Mouse (Mus musculus) urinary bladder, adult 18-20 months (tissue): ENCODE results near the gene Tlr12.
"Not testable (repeated sequence)": the region's sequence is repeated elsewhere in the genome, so short reads cannot be mapped to it uniquely, and the experiment has no call there.

Experiments used
- DNase-seq, 2 experiments: peaks; one replicate each; pipeline ENCODE4 v3.0.0; 2022; ENCODE audit warnings: low spot score in 2 of 2, mixed read lengths in 2 of 2

Tlr12 gene

GRCm38 (mm10) chr4:128618246-128618911 is at the start of gene Tlr12:
TSS of gene Tlr12 (minus strand) at chr4:128618619.
- no peak for DNase-seq

- not testable (repeated sequence) for DNase-seq
Observed at GRCm38 (mm10) chr4:128667195-128667594, 48.8 kb upstream of the Tlr12 start.

GRCm38 (mm10) chr4:128666362-128666761 is 47.9 kb upstream of the Tlr12 start:
- DNase-seq: not testable (repeated sequence)

GRCm38 (mm10) chr4:128664002-128664401 is 45.6 kb upstream of the Tlr12 start:
- DNase-seq: no peak

- DNase-seq: no peak
Observed at GRCm38 (mm10) chr4:128661063-128661462, 42.6 kb upstream of the Tlr12 start.

- DNase-seq: no peak
Observed at GRCm38 (mm10) chr4:128660196-128660595, 41.8 kb upstream of the Tlr12 start.

- DNase-seq: no peak
Observed at GRCm38 (mm10) chr4:128655446-128655845, 37.0 kb upstream of the Tlr12 start.

- peak; percentile 90 for DNase-seq
Observed at GRCm38 (mm10) chr4:128654505-128655381, 36.3 kb upstream of the Tlr12 start, which contains the start of gene Phc2. TSS of gene Phc2 (plus strand) at chr4:128654702.

GRCm38 (mm10) chr4:128652584-128653298 is 34.3 kb upstream of the Tlr12 start:
- DNase-seq: no peak

- DNase-seq: no peak
Observed at GRCm38 (mm10) chr4:128651530-128651929, 33.1 kb upstream of the Tlr12 start.

GRCm38 (mm10) chr4:128648567-128649255 is 30.3 kb upstream of the Tlr12 start:
- no peak for DNase-seq

- no peak for DNase-seq
Observed at GRCm38 (mm10) chr4:128646762-128647161, 28.3 kb upstream of the Tlr12 start.

- DNase-seq: no peak
Observed at GRCm38 (mm10) chr4:128645896-128646295, 27.5 kb upstream of the Tlr12 start.

- no peak for DNase-seq
Observed at GRCm38 (mm10) chr4:128641766-128642717, 23.6 kb upstream of the Tlr12 start.

- DNase-seq: no peak
Observed at GRCm38 (mm10) chr4:128638265-128638923, 20.0 kb upstream of the Tlr12 start.

GRCm38 (mm10) chr4:128637250-128637649 is 18.8 kb upstream of the Tlr12 start:
- DNase-seq: no peak

GRCm38 (mm10) chr4:128635894-128636585 is 17.6 kb upstream of the Tlr12 start:
- no peak for DNase-seq

GRCm38 (mm10) chr4:128635451-128635850 is 17.0 kb upstream of the Tlr12 start:
- no peak for DNase-seq

GRCm38 (mm10) chr4:128621109-128621508 is 2.7 kb upstream of the Tlr12 start:
- no peak for DNase-seq
